Mouse (Mus musculus) ES-E14 (cell line): Measurements from ENCODE around the gene Tenm2.

Source experiments
- CHD2 ChIP-seq: IDR thresholded peaks from 2 replicates; pipeline ENCODE4 v1.6.1; 2014; ENCODE audit warnings: mild to moderate bottlenecking, low read depth, low read length, inconsistent platforms
- HCFC1 ChIP-seq: IDR thresholded peaks from 2 replicates; pipeline ENCODE4 v1.6.1; 2012; ENCODE audit warnings: low read length, inconsistent platforms, borderline replicate concordance; ENCODE audit not compliant: insufficient read depth
- MAFK ChIP-seq: IDR thresholded peaks from 2 replicates; pipeline ENCODE4 v1.6.1; 2014; ENCODE audit warnings: mild to moderate bottlenecking, low read depth, low read length, inconsistent platforms; ENCODE audit not compliant: insufficient read depth
- ZC3H11A ChIP-seq: IDR thresholded peaks from 2 replicates; pipeline ENCODE4 v1.6.1; 2012; ENCODE audit warnings: low read depth, mild to moderate bottlenecking, inconsistent platforms, low read length, borderline replicate concordance

DNA sequence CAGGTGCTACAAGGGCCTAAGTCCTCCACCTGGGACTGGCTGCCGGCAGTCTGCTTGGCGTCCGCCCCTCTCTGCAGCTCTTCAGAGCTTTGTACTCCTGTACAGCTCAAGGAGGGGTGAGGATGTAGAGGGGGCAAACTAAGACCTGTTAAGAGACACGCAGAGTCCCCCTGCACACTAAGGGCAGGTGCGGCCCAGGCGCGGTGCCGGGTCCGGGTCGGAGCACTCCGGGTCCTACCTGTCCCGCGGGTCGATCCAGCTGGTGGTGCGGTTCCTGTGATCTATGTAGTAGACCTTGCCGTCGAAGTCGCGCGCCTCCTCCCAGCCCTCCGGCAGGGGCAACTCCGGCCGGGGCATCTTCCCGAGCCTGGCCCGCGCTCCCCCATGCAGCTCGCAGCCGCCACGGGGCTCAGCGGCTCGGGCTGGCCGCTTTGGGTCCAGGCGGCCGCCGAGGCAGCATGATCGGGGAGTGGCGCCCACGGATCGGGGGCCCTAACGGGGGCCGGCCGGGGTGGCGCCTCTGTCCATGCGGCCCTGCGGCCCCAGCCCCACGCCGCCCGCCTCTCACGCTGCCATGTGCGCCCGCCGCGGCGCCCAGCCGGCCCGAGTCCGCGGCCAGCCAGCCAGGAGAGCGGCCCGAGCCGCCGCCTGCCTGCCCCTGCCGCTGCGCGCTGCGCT, 1255.9 kb downstream of the Tenm2 start:
- TF ChIP-seq CHD2 (no peak), MAFK (no peak), ZC3H11A (no peak), HCFC1 (no peak)
